Mouse (Mus musculus) layer of hippocampus, adult 6 months (tissue): ENCODE measurements around the gene Gpa33. TPM values are rescaled to one million over a fixed set of nuclear protein-coding genes. Genes with fewer than 3 reads are reported as not detected.

Source experiments
- long read RNA-seq, 2 experiments: library from polyadenylated mRNA; unstranded; transcript quantifications; one replicate each; pipeline ENCODE4 v2.0.0; 2019 to 2020
- polyA plus RNA-seq: library from polyadenylated mRNA; unstranded; fragments of <200 nt; fragmentation: Nextera tagmentation; gene quantifications from 2 replicates; pipeline ENCODE4 v1.2.3, GENCODE M21; 2021

The Gpa33 gene
- not detected in 2 replicates for polyA plus RNA-seq
- long read RNA-seq, experiment 1 = 0 reads
- long read RNA-seq, experiment 2 = 0 reads

GRCm38 (mm10) chr1:166130224-166130860, at the start of gene Gpa33:
Gene Gpa33 (plus strand): TSS chr1:166130238.

GRCm38 (mm10) chr1:166127719-166128118, 2.3 kb upstream of the Gpa33 start, which contains the start of gene Dusp27:
Gene Dusp27 (minus strand): TSS chr1:166127922.

Other genes with a start within 250 kb of the Gpa33 start
- gene Pou2f1, start 127.6 kb upstream of the Gpa33 start, polyA plus RNA-seq = 7.2 and 8.0 TPM in 2 replicates
- 0.04 and 0.06 TPM in 2 replicates for gene Dusp27, start 2.3 kb upstream of the Gpa33 start, polyA plus RNA-seq
- not detected in 2 replicates for gene Mael, start 108.5 kb downstream of the Gpa33 start, polyA plus RNA-seq
- 6.5 and 7.0 TPM in 2 replicates for gene Ildr2, start 123.9 kb downstream of the Gpa33 start, polyA plus RNA-seq
- gene Tada1, start 248.9 kb downstream of the Gpa33 start, polyA plus RNA-seq = 46.4 and 46.8 TPM in 2 replicates